Mouse (Mus musculus): ENCODE measurements at regions not wholly inside any gene's neighbourhood (a gene's known extent, or its start where the extent isn't known, plus 50 kb on each side); places are given as distances from the start of the nearest gene placed in this dataset.

GRCm38 (mm10) chr14:111330570-111330969, 344.3 kb upstream of the Slitrk5 start:
- H3K4me2 ChIP-seq (replicated peaks; ENCODE audit: low read depth): no peak overlapping the region
- no peaks in the 10 kb centered on the region for H3K27me3 ChIP-seq (ENCODE audit: control insufficient read depth, insufficient read depth, low read length)
- DNase-seq (ENCODE audit: low spot score) (no peak), ATAC-seq (ENCODE audit: low FRiP score, low TSS enrichment) (no peak)
- H3K36me3 ChIP-seq (ENCODE audit: control insufficient read depth, insufficient read depth, low read length): no peaks in the 10 kb centered on the region
- no peak overlapping the region for H3K4me3 ChIP-seq (ENCODE audit: low read depth, low read length)
- H3K9ac ChIP-seq (ENCODE audit: low read length): no peak overlapping the region
- H3K27ac ChIP-seq (replicated peaks): no peak overlapping the region
- H3K4me1 ChIP-seq (replicated peaks; ENCODE audit: control insufficient read depth, insufficient read depth): no peaks in the 10 kb centered on the region
- no peaks in the 10 kb centered on the region for H3K9me3 ChIP-seq (ENCODE audit: control insufficient read depth, low read length)
- TF ChIP-seq EP300 (optimal IDR thresholded peaks at IDR 0.05): no peak
- TF ChIP-seq CTCF (IDR thresholded peaks at IDR 0.05; ENCODE audit: low read depth): no peak
- WGBS: 85% methylated on average over 3 of the region's 3 CpGs

GRCm38 (mm10) chr14:111353518-111353917, 321.4 kb upstream of the Slitrk5 start:
- Histone ChIP-seq H3K9ac (ENCODE audit: low read length) (no peak overlapping the region), H3K4me3 (ENCODE audit: low read depth, low read length) (no peak overlapping the region), H3K36me3 (ENCODE audit: control insufficient read depth, insufficient read depth, low read length) (no peaks in the 10 kb centered on the region), H3K27ac (replicated peaks) (no peak overlapping the region), H3K27me3 (ENCODE audit: control insufficient read depth, insufficient read depth, low read length) (no peaks in the 10 kb centered on the region), H3K4me1 (replicated peaks; ENCODE audit: control insufficient read depth, insufficient read depth) (no peaks in the 10 kb centered on the region), H3K9me3 (ENCODE audit: control insufficient read depth, low read length) (no peaks in the 10 kb centered on the region), H3K4me2 (replicated peaks; ENCODE audit: low read depth) (no peak overlapping the region)
- ATAC-seq (ENCODE audit: low FRiP score, low TSS enrichment) (no peak), DNase-seq (ENCODE audit: low spot score) (no peak)
- TF ChIP-seq CTCF (IDR thresholded peaks at IDR 0.05; ENCODE audit: low read depth) (no peak), EP300 (optimal IDR thresholded peaks at IDR 0.05) (no peak)
- WGBS: 64% methylated on average over 5 of the region's 5 CpGs

- no peak overlapping the region for H3K9ac ChIP-seq (ENCODE audit: low read length)
- no peaks in the 10 kb centered on the region for H3K27me3 ChIP-seq (ENCODE audit: control insufficient read depth, insufficient read depth, low read length)
- DNase-seq (ENCODE audit: low spot score): no peak
- TF ChIP-seq EP300 (optimal IDR thresholded peaks at IDR 0.05) (no peak), CTCF (IDR thresholded peaks at IDR 0.05; ENCODE audit: low read depth) (no peak)
- H3K9me3 ChIP-seq (ENCODE audit: control insufficient read depth, low read length): no peaks in the 10 kb centered on the region
- no peak for ATAC-seq (ENCODE audit: low FRiP score, low TSS enrichment)
- 54% methylated on average over 1 of the region's 1 CpGs for WGBS
- H3K36me3 ChIP-seq (ENCODE audit: control insufficient read depth, insufficient read depth, low read length): no peaks in the 10 kb centered on the region
- no peaks in the 10 kb centered on the region for H3K4me1 ChIP-seq (replicated peaks; ENCODE audit: control insufficient read depth, insufficient read depth)
- H3K4me3 ChIP-seq (ENCODE audit: low read depth, low read length): no peak overlapping the region
- no peak overlapping the region for H3K27ac ChIP-seq (replicated peaks)
- no peak overlapping the region for H3K4me2 ChIP-seq (replicated peaks; ENCODE audit: low read depth)
Measured at GRCm38 (mm10) chr14:111396803-111397202, 278.1 kb upstream of the Slitrk5 start.

- TF ChIP-seq CTCF (IDR thresholded peaks at IDR 0.05; ENCODE audit: low read depth) (no peak), EP300 (optimal IDR thresholded peaks at IDR 0.05) (no peak)
- DNase-seq (ENCODE audit: low spot score) (no peak), ATAC-seq (ENCODE audit: low FRiP score, low TSS enrichment) (no peak)
- 48% methylated on average over 3 of the region's 3 CpGs for WGBS
- no peak overlapping the region for H3K9ac ChIP-seq (ENCODE audit: low read length)
- H3K4me3 ChIP-seq (ENCODE audit: low read depth, low read length): no peak overlapping the region
- H3K4me2 ChIP-seq (replicated peaks; ENCODE audit: low read depth): no peak overlapping the region
- no peaks in the 10 kb centered on the region for H3K36me3 ChIP-seq (ENCODE audit: control insufficient read depth, insufficient read depth, low read length)
- H3K27me3 ChIP-seq (ENCODE audit: control insufficient read depth, insufficient read depth, low read length): no peaks in the 10 kb centered on the region
- H3K9me3 ChIP-seq (ENCODE audit: control insufficient read depth, low read length): no peaks in the 10 kb centered on the region
- H3K27ac ChIP-seq (replicated peaks): no peak overlapping the region
- H3K4me1 ChIP-seq (replicated peaks; ENCODE audit: control insufficient read depth, insufficient read depth): no peaks in the 10 kb centered on the region
Measured at GRCm38 (mm10) chr14:111400809-111401208, 274.1 kb upstream of the Slitrk5 start.

GRCm38 (mm10) chr14:111402538-111402937, 272.4 kb upstream of the Slitrk5 start:
- ATAC-seq (ENCODE audit: low FRiP score, low TSS enrichment) (no peak), DNase-seq (ENCODE audit: low spot score) (no peak)
- H3K4me1 ChIP-seq (replicated peaks; ENCODE audit: control insufficient read depth, insufficient read depth): no peaks in the 10 kb centered on the region
- H3K36me3 ChIP-seq (ENCODE audit: control insufficient read depth, insufficient read depth, low read length): no peaks in the 10 kb centered on the region
- H3K4me2 ChIP-seq (replicated peaks; ENCODE audit: low read depth): no peak overlapping the region
- no peaks in the 10 kb centered on the region for H3K27me3 ChIP-seq (ENCODE audit: control insufficient read depth, insufficient read depth, low read length)
- no peak overlapping the region for H3K4me3 ChIP-seq (ENCODE audit: low read depth, low read length)
- no peak overlapping the region for H3K27ac ChIP-seq (replicated peaks)
- TF ChIP-seq CTCF (IDR thresholded peaks at IDR 0.05; ENCODE audit: low read depth): no peak
- no peak for TF ChIP-seq EP300 (optimal IDR thresholded peaks at IDR 0.05)
- H3K9ac ChIP-seq (ENCODE audit: low read length): no peak overlapping the region
- H3K9me3 ChIP-seq (ENCODE audit: control insufficient read depth, low read length): no peaks in the 10 kb centered on the region
- 80% methylated on average over 1 of the region's 1 CpGs for WGBS

- H3K4me3 ChIP-seq (ENCODE audit: low read depth, low read length): no peak overlapping the region
- WGBS: 44% methylated on average over 1 of the region's 1 CpGs
- no peak overlapping the region for H3K4me2 ChIP-seq (replicated peaks; ENCODE audit: low read depth)
- no peaks in the 10 kb centered on the region for H3K9me3 ChIP-seq (ENCODE audit: control insufficient read depth, low read length)
- no peaks in the 10 kb centered on the region for H3K36me3 ChIP-seq (ENCODE audit: control insufficient read depth, insufficient read depth, low read length)
- no peak for TF ChIP-seq EP300 (optimal IDR thresholded peaks at IDR 0.05)
- TF ChIP-seq CTCF (IDR thresholded peaks at IDR 0.05; ENCODE audit: low read depth): no peak
- no peaks in the 10 kb centered on the region for H3K4me1 ChIP-seq (replicated peaks; ENCODE audit: control insufficient read depth, insufficient read depth)
- no peaks in the 10 kb centered on the region for H3K27me3 ChIP-seq (ENCODE audit: control insufficient read depth, insufficient read depth, low read length)
- no peak overlapping the region for H3K27ac ChIP-seq (replicated peaks)
- DNase-seq (ENCODE audit: low spot score) (no peak), ATAC-seq (ENCODE audit: low FRiP score, low TSS enrichment) (no peak)
- H3K9ac ChIP-seq (ENCODE audit: low read length): no peak overlapping the region
Measured at GRCm38 (mm10) chr14:111403555-111403954, 271.3 kb upstream of the Slitrk5 start.

Data from stomach, postnatal 0 days (tissue).